Mouse (Mus musculus) T-helper 2 cell (primary cell): ENCODE measurements around the gene Lrba.

Experiments used
- in situ Hi-C: fragments of 300-600 bp; cut with MboI, MseI; formaldehyde crosslinking; loops from one replicate; pipeline ENCODE4 v1.15.1; 2025; ENCODE audit warnings: high pct_unique_total_duplicates

Lrba gene

DNA sequence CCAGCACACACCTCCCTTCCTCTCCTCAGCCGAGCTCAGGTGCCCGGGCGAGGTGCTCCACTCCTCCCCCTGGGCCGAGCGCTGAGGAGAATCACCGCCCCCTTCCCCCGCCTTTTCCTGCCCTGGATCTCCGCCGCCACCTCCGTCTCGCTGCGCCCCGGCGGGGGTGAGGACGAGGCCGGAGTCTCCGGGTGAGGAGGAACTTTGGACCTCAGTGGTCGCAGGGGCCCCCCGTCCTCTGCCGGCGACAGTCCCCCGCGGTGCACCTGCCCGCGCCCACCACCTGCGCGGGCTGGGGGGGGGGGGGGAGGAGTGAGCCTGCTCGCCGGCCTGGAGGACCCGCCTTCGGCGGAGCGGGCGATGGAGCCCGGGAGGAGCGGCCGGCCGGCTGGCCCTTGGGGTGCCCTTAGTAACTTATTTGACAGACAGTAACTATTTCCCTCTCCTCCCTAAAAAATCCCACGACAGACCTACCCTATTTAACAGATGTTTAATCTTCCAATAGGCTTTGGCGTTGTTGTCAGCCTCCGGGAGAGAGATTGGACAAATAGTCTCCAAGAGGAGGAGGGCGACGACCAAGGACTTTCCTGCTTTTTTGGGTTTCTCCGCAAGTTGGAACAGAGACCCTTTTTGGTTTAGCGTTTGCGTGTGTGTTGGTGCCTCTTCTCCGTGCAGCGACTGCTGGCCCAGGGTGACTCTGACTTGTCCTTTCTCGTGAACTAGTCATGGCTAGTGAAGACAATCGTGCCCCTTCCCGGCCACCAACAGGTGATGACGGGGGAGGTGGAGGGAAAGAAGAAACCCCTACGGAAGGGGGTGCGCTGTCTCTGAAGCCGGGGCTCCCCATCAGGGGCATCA lies at the start of gene Lrba:
TSS of gene Lrba (plus strand) at position 117 of the 858 bp plus-strand sequence.
- in situ Hi-C loops = no loop called here

DNA sequence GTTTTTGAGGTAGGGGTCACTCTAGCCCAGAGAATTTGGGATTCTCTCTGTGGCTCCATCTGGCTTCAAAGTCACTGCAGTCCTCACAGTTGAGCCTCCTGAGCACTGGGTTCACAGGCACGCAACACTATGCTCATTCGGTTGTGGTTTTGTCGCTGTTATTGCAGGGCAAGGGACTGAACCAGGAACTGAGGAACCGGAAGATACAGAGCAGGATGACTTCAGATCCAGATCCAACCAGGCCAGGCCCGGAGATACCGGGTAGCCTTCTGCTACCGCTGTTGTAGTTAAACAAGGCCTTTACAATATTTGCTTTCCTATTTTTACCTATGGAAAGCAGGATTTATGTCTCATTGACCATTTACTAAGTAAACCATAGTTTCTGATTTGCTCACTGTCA lies 44.8 kb upstream of the Lrba start:
- in situ Hi-C loops = no loop called here

DNA sequence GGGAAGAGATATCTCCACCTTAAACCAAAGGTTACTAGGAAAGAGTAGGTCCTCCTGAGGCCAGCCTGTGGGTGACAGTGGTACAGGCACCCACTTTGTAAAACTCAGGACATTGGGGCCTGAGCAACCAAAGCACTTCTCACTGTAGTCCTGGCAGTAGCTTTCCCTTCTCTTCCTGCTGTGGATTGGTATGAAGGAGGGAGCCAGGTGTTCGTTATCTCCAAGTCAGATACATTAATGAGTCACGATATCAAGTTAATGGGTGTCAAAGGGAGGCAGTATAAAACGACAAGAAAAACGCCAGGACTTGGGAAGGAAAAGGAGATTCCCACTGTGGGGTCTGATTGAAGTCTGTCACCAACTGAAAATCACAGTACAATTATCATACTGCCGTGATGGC lies 43.4 kb upstream of the Lrba start:
- in situ Hi-C loops = no loop called here

DNA sequence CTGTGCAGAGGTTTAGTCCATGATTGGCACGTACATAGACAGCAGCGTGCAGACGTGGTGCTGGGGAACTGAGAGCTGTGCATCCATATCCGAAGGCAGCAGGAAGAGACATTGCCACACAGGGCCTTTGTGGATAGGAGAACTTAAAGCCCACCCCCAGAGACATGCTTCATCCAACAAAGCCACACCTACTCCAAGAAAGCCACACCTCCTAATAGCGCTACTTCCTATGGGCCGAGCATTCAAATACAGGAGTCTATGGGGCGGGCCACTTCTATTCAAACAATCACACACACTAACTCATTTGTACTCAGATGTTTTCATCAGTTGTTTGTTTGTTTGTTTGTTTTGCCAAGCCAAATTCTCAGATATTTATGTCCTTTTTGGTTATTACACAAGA lies 39.9 kb upstream of the Lrba start:
- in situ Hi-C loops = no loop called here

DNA sequence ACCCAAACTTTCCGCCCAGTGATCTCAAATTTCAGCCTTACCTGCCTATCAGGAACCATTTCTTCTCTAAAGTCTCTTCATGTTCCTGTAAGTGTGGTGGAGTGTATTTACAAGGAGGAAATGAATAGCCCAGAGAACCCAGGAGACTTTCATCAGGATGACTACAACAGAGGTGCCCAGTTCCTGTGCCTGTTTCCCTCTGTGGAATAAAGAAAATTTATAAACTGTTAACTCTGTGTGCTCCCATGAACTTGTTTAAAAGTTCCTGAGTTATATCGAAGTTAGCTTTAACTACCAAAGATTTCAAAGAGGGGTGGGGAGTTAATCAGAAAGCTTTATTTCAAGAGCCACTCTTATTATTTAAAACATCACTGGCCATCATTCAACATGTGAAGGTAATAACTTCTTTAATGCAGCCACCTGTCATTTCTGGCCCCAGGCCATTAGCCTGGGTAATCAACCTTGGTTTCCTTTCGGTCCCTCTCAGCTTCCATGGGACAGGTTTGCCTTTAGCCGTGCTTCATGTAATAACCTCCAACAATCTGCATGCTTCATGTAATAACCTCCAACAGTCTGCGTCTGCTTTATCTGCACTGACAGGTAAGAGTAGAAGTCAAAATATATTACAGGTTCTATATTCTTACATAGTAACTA lies 36.6 kb upstream of the Lrba start:
- in situ Hi-C loops = no loop called here

DNA sequence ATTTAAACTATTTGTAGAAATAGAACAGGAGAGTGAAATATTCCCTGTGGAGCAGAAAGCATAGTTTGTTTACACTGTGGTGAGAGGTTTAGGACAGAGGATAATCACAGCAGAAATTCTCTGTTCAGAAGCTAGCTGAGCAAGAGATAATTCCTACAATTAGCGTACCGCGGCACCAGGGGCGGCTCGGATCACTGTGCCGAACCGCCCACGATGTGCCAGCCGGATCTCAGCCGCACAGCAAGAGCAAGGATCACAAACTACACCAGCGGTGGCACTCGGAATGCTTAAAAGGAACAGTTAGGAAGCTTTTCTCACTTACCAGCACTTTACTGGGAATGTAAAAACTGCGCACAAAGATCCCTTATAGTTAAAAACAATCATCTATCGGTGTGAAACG lies 28.5 kb upstream of the Lrba start:
- in situ Hi-C loops = no loop called here

DNA sequence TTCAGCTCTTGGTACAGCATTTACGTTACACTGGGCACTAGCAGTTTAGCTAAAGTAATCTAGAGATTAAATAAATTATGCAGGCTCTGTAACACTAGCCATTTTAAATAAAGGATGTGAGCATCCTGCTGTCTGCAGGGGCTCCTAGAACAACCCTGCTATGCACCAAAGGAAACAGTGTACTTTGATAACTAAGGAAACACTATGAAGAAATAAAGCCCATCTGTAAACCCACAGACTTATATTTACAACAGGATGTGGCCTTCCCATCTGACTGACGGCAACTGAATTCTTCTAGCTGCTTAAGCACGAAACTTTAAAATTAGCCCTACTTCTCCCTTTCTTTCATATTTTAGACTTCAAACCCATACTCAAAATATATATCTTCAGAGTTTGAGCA lies 28.0 kb upstream of the Lrba start:
- in situ Hi-C loops = no loop called here

DNA sequence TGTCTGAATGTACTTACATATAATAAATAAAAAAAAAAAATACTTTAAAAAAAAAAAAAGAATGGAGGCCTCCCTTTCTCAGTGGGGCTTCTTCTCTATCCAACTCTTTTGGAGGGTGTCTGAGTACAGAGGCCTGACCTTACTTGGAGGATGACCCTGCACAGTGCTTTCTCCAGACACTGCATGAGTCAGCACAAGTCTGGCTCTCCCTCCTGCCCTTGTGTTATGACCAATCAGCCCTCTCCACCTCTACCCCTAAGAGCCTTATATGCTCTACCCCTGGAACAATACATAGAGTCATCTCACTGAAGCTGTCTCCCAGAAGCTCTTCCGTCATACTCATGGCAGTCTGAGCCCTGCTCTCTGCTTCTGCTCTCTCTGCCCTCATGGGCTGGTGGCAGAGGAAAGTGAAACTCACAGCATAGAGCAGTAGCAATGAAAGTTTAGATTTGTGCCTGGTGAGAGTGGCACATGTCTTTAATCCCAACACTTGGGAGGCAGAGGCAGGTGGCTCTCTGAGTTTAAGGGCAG lies 22.8 kb upstream of the Lrba start:
- in situ Hi-C loops = no loop called here

DNA sequence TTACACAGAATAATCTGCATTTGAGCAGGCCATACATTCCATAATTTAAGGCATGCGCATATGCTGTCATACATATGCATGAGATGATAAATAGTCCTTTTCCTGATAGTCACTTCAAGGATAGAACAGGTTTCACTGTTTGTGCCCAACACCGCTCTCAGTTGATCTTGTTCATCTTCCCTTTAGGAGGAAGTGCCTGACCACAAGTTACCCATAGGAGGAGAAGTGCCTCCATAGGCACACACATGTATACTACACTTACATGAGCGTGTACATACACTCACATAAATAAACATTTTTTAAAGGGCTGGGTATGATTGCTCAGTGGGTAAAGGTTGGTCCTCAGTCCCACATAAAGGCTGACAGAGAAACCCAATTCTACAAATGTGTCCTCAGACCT lies 22.0 kb upstream of the Lrba start:
- in situ Hi-C loops = no loop called here

DNA sequence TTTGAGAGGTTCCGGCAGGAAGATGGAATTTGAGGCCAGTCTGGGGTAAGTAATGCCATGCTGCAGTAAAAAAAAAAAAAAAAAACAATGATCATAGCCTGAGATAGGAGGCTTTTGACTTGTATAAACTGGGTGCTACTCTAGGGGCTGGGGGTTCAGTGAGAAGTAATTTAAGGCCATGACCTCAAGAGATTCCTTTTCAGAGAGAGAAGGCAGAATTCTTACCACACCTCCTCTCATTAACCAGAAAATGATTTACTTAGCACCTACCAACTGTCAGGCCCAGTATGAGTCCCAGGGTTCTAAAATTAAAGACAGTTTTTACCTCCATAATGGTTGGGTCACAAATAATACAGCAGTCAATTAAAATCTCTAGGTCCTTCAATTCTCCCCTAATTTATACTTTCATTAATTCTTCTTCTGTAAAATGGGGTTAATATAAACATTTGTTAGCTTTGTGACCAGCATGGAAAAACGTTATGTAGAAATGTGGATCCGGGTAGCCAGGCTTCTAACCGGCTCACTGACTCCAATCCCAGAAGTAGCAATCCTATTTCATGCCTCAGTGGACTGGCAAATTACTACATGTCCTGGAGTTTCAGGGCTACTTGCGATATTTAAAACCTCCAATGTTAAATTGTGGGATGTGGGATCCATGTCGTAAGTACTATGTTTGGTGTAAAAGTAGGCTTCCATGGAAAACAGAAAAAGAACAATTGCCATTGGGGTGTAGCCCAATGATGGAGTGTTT lies 19.7 kb upstream of the Lrba start:
- in situ Hi-C loops = no loop called here

DNA sequence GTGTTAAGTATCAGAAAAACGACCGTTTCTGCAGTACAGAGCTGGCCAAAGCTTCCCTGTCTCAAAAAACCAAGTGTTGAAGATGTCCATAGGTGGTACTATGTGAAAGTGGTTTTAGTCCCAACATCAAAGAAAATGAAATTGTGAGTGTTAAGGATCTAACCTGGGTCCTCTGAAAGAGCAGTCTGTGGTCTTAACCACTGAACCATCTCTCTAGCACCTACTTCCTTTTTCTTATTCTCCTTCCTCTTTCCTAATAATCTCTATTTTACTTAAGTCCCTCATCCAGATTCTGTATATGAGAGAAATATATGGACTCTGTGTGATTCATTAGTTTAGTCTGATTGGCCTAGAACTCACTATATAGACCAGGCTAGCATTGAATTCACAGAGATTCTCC lies 17.9 kb upstream of the Lrba start:
- in situ Hi-C loops = no loop called here

DNA sequence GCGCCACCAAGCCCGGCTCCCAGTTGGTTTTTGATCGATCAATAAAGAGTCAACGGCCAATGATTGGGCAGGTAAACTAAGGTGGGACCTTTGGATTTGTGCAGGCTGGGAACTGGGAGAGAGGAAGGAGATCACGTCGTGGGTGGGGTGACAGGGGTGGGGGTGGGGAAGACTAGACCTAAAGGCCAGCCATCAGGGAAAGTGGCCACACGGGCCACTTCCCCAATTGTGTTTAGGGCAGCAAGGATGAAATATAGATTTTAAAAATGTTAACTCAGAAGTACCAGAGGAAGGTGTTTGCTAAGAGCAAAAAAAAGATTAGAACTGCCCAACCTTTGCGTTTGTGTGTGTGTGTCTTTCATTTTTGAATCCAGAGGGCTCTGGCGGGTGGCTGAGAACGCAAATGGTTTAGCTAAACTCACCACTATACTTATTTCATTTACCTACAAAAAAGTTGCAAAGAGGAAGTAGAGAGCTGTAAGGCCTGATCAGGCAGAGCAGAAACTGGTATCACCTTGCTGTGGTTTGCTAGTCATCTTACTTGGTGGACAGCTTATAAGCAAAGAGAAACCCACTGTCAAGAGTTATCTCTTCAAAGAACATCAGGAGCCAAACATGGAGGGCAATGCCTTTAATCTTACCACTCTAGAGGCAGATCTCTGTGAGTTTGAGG lies 14.1 kb upstream of the Lrba start:
- in situ Hi-C loops = no loop called here

DNA sequence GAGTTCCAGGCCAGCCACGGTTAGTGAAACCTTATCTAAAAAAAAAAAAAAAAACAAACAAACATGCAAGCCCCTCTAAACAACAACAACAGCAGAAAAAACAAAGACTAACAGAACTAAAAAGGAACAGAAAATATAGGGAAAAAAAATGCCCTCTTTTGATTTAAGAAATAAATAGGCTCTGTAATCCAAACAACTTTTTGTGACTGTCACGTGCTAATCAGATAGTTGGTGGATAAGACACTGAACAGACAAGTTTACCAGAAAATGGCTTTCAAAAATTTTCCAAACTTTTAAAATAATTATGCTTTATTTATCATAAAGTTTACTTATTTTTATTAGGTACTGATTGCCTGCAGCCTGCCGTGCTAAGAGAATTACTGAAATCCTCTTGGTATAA lies 13.5 kb upstream of the Lrba start:
- in situ Hi-C loops = no loop called here

DNA sequence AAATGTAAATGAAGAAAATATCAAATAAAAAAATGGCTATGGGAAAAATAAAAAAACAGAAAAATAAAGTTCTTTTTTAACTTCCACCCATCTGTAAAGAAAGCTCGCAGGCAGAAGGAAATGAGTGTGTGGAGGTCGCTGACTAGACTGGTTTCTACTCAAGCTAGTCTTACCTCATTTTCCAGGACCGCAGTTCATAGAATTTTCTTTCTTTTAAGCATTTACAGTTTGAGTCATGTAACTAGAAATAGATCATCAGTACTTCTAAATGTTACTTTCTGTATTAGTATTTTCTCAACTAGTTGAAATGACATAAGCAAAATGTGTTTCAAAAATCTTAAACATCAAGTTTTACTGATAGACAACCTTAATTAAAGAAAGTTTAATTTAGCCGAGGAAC lies 10.2 kb upstream of the Lrba start:
- in situ Hi-C loops = no loop called here

DNA sequence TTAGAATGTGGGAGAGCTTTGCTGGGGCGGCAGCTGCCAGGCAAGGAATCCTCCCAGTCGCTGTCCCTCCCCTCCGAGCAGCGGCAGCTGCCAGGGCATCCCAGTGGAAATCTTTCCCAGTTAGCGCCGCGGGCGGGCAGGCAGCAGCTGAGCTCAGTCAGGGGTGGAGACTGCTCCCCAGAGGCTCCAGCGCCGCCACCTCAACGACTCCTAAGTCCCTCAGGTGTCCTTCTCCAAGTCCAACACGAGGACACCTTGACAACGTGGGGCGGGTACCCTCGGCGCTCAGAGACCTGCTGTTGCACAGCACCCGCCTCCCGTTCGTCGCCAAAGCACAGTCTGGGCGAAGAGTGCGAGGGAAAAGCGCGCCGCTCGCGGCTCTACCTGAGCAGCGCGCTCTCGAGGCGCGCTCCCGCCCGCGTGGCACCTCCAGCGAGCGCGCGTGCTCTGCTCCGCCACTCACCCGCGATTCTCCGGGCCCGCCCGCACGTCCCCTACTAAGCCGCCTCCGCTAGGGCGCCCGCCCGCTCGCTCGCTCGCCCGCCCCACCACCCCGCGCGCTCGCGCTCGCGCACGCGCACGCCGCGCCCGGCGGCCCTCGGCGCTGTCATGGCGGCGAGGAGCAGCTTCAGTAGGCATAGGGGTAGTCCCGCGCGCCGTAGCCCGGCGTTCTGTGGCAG lies 706 bp upstream of the Lrba start:
- in situ Hi-C loops = no loop called here

DNA sequence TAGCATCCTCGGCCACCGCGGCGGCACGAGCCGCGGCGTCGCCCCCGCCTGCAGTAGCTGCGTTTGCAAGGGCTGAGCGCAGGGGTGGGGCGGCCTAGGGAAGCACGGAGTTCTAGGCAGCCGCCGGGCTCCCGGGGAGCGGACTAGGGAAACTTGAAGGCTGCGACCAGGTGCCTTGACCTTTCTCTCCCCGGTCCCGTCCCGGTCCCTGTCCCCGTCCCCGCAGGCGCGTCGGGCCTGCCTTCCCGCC lies 241 bp upstream of the Lrba start:
- in situ Hi-C loops = no loop called here

DNA sequence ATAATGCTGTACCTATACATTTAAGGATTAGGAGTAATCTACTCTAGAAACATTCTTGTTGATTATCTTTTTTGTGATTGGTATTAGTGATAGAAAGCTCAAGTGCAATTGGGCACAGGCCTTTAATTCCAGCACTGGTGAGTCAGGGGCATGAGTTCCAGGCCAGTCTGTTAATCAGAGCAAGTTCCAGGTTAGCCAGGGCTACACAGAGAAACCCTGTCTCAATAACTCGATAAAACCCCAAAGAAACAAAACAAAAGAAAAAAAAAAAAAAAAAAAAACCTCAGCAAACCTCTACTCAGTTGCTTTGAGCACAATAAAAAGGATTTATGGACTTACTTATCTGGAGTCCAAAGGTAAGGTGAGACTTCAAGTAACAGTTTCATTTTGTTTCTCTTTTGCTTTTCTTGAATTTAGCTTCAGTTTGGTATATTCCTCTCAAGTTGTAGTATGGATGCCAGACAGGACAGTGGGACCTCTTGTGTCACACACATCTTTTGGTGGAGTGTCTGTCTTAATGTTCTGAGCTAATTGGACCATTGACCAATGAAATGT lies 7.1 kb downstream of the Lrba start:
- in situ Hi-C loops = no loop called here

DNA sequence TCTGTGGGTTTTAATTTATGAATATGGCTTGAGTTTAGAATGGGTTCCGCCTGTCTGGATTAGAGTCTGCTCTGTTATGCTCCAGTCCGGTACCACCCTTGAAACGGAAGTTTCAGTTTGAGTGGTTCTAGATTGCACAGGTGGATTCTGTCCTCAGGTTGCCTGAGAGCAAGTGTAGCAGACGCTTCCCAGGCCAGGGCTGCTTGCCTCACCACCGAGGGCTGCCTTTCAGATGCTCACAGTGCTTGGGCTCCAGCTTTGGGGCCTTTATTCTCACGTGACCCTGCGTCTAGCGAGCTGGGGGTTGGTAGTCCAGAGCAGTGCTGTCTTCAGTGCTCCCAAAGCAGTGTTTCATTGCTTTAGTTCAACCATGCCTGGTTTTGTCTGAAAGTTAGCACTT lies 22.7 kb downstream of the Lrba start:
- in situ Hi-C loops = no loop called here

DNA sequence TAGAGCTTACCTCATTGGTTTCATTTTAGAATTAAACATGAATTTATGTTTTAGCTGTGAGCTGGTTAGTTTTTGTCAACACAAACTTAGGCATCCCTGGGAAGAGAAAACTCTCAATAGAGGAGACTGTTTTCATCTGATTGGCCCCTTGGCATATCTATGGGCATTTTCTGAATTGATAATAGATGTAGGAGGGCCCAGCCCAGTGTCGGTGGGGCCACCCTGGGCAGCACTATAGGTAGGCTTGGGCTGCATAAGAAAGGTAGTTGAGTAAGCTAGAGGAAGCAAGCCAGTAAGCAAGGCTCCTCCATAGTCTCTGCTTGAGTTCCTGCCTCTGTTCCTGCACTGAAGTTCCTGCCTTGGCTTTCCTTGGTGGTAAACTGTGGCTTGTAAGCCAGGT lies 26.7 kb downstream of the Lrba start:
- in situ Hi-C loops = no loop called here

DNA sequence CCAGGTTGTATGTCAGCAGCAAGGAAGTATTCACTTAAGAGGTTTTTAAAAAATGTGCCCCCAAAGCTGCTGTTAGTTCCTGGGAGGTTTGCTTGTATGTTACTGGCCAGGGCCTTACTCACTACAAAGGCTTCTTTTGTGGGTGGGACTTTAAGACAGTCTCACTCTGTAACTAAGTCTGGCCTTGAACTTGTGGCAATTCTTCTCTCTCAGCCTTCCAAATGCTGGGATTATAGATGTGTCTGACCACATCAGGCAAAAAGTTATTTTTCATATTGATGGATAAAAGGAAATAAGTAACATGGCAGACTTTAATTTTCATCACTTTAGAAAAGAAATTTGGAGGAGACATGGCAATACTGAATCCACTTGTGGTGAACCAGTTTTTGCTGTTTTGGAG lies 28.1 kb downstream of the Lrba start:
- in situ Hi-C loops = no loop called here

DNA sequence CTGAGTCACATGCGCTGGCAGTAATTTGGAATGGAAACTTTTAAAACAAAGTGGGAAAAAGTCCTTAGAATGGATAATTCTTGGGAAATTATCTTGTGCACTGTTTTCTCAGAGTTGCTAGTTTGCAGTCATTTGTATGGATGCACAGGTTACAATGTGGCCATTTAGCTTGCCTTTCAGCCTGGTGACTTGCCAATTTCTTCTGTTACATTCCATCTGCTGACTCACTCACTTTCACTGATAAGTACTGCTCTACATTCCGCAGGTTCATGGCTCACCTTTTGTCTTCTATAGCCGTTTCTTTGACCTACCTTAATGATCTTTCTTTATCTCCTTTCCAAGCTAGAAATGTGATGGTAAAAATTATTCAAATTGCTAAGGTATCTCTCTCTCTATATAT lies 28.6 kb downstream of the Lrba start:
- in situ Hi-C loops = no loop called here
